Mouse (Mus musculus) cortical plate, adult 2 months (tissue): Measurements from ENCODE around the gene Mfsd5.

Experiments used
- CTCF ChIP-seq: fragments of 200-500 bp; IDR thresholded peaks from 2 replicates; pipeline ENCODE4 v1.5.1; 2011; ENCODE audit warnings: mild to moderate bottlenecking, control low read depth, low read length; ENCODE audit not compliant: insufficient read depth; ENCODE audit errors: extremely low read depth
- POLR2A ChIP-seq: fragments of 200-500 bp; IDR thresholded peaks from 2 replicates; pipeline ENCODE4 v1.6.1; 2011; ENCODE audit warnings: mild to moderate bottlenecking, low read length, control low read depth; ENCODE audit not compliant: insufficient read depth; ENCODE audit errors: extremely low read depth

DNA sequence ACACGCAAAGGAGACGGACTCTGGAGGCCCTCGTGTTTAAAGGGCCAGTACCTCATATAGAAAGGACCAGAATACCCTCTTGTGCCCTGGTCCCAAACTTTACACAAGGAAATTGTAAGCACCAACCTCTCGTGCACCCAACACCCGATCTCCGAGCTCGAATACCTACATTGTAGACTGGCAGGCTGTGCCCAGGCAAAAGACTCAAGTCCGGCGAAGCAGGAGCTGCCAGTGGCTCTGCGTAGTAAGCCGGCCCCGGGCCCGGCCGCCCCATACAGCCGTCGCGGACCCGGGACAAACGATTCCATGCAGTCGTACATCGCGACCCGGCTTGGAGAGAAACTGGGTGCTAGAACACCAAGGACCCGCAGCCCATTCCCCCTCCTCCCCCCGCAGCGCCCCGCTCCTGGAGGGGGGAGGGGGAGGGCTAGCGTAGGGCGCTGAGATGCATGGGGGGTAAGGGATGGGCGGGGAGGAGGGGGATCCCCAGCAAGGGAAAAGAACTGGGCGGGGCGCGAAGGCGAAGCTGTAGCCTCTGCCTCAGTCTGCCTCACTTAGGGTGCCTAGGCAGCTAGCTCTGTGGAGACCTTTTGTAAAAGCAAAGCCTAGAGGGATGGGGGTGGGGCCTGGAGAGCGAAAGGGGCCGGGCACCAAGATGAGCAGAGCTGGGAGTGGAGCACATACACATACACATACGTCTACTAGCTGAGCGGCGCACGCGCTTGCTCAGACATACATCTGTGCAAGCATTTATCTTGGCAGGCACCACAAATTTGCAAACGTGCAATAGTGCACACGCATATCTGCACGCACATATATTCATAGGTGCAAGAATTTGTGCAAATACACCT lies 33.1 kb upstream of the Mfsd5 start:
- TF ChIP-seq POLR2A (peak; percentile 66; the same call in 1 of the 2 replicates), CTCF (no peak)
